8 mouse cellular contexts compared by ENCODE assay signal in the genomic region with DNA sequence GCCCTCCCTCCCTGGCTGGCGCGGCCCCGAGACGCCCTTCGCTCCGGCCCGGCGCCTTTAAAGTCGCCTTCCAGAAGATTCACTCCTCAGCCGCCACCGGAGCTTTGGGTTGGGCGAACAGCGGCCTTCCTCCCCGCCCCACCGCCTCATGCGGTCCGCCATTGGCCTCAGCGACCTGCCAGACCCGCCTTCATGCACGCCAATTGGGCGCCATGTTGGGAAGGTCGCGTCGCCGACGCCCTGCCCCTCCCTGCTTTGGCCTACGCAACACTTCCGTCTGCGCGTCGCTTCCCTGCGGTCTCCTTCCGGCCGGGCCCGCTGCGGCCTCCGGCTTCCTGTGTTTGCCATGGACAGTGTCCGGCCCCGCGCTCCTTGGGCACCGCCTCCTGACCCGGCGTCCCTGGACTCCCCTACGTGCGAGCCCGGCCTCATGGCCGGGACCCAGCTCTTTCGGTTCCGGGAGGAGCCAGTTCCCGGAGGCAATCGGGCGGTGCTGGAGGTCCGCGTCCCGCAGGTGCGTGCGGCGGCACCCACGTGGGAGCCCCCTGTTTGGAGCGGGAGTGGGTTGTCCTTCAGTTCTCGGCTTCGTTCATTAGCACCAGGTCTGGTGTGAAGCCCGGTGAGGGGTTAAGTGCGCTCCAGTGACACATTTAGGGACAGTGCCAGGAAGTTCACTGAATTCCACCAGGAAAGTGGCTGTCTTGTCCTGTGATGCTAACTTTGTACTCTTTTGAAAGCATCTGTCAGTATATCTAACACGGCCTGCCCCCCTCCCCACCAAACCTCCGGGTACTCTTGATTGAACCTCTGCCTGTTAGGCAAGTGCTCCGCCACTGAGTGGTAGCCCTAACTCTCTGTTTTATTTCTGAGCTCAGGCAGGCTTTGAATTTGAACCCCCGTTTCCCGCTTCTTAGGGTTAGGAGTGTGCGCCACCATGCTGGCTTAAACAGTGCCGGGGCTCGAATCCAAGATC. TPM values are rescaled to one million over a fixed set of nuclear protein-coding genes. Genes with fewer than 3 reads are reported as not detected.
DNase-seq lines count a peak whose midpoint lies in the region; ATAC-seq lines count a peak whose summit lies in the region.

A gene (plus strand): TSS at position 18 of the 973 bp plus-strand sequence.
A gene (minus strand): TSS at position 189 of the 973 bp plus-strand sequence.

- peaks cover 41% of the 10 kb centered on the region for H3K4me1 ChIP-seq in hindbrain, embryonic 15.5 days (replicated peaks)

- H3K27ac ChIP-seq in hindbrain, embryonic 15.5 days (replicated peaks): peak within 1 kb of the TSS; percentile 98

- WGBS in hindbrain, embryonic 15.5 days: under 1% methylated on average over 71 of the region's 72 CpGs

- H3K27me3 ChIP-seq in hindbrain, embryonic 15.5 days: no peaks in the 10 kb centered on the region

- H3K4me2 ChIP-seq in hindbrain, embryonic 15.5 days: peak within 1 kb of the TSS; percentile 83

- H3K9ac ChIP-seq in hindbrain, embryonic 15.5 days: peak within 1 kb of the TSS; percentile 91

- peak within 1 kb of the TSS; percentile 89 for H3K4me3 ChIP-seq in hindbrain, embryonic 15.5 days

- peaks cover 31% of the 10 kb centered on the region for H3K36me3 ChIP-seq in hindbrain, embryonic 15.5 days

- ATAC-seq in hindbrain, embryonic 15.5 days (ENCODE audit: low FRiP score, low read depth): peak; percentile 97

- DNase-seq in T-cell, adult 2 months (ENCODE audit: low spot score): peak; percentile 95
- peak; percentile 96 to 98 for DNase-seq in cerebellum, postnatal 36 days
- peak; percentile 97 to 98 for DNase-seq in frontal cortex, postnatal 36 days (ENCODE audit: low spot score in 2 of 2)
- DNase-seq in left cerebral cortex, adult 11 months (ENCODE audit: low spot score): peak; percentile 98
- DNase-seq in lung, postnatal 4 days: peak; percentile 98 to 100
- peak; percentile 94 for DNase-seq in retina, postnatal 7 days (ENCODE audit: low read depth, low spot score)
- DNase-seq in urinary bladder, adult 2 months (ENCODE audit: low spot score): peak; percentile 94

- no peaks in the 10 kb centered on the region for H3K9me3 ChIP-seq in hindbrain, embryonic 15.5 days

RNA-seq across cellular contexts. Expression of the first gene that starts in this region (rescaled TPM):
- polyA plus RNA-seq in hindbrain, embryonic 15.5 days (2015; fragmentation: Nextera tagmentation; extraction: Ambion mirVana): 62.1 and 65.0 TPM in 2 replicates
- polyA plus RNA-seq in urinary bladder, adult 2 months (2012; rRNA removed): 32.0 and 36.5 TPM in 2 replicates

RNA-seq across cellular contexts. Expression of the second gene that starts in this region (rescaled TPM):
- 70.2 and 72.4 TPM in 2 replicates for polyA plus RNA-seq in hindbrain, embryonic 15.5 days (2015; fragmentation: Nextera tagmentation; extraction: Ambion mirVana)
- 28.3 and 29.6 TPM in 2 replicates for polyA plus RNA-seq in urinary bladder, adult 2 months (2012; rRNA removed)

Comparison
In these comparisons a context has a peak if more than half of its experiments do, and no peak if none do; other contexts are left out.
1. Peak in every context shown above with its lines: DNase-seq, ATAC-seq, H3K4me3 ChIP-seq and H3K27ac ChIP-seq.